Mouse (Mus musculus) urinary bladder, postnatal 25 days (tissue): ENCODE results near the gene Gadd45g.

ENCODE experiments used
- DNase-seq: peaks from one replicate; pipeline ENCODE4 v3.0.0; 2022; ENCODE audit warnings: low spot score

The Gadd45g gene

GRCm38 (mm10) chr13:51846301-51846867 lies at the start of gene Gadd45g:
TSS of gene Gadd45g (plus strand) at chr13:51846678.
- peak; percentile 92 for DNase-seq

GRCm38 (mm10) chr13:51797899-51798746 lies 48.4 kb upstream of the Gadd45g start:
- DNase-seq: no peak

GRCm38 (mm10) chr13:51799735-51800522 lies 46.5 kb upstream of the Gadd45g start:
- no peak for DNase-seq

- no peak for DNase-seq
These were observed 45.6 kb upstream of the Gadd45g start for GRCm38 (mm10) chr13:51800921-51801320.

- no peak for DNase-seq
These were observed 40.8 kb upstream of the Gadd45g start for GRCm38 (mm10) chr13:51805634-51806033.

- no peak for DNase-seq
These were observed 40.3 kb upstream of the Gadd45g start for GRCm38 (mm10) chr13:51806220-51806619.

- DNase-seq: no peak
These were observed 38.3 kb upstream of the Gadd45g start for GRCm38 (mm10) chr13:51808141-51808540.

- no peak for DNase-seq
These were observed 32.6 kb upstream of the Gadd45g start for GRCm38 (mm10) chr13:51813621-51814615.

GRCm38 (mm10) chr13:51814646-51815045 lies 31.8 kb upstream of the Gadd45g start:
- no peak for DNase-seq

GRCm38 (mm10) chr13:51815865-51816504 lies 30.5 kb upstream of the Gadd45g start:
- DNase-seq: no peak

GRCm38 (mm10) chr13:51816559-51817041 lies 29.9 kb upstream of the Gadd45g start:
- DNase-seq: no peak

GRCm38 (mm10) chr13:51818170-51818943 lies 28.1 kb upstream of the Gadd45g start:
- DNase-seq: no peak

GRCm38 (mm10) chr13:51818944-51819326 lies 27.5 kb upstream of the Gadd45g start:
- no peak for DNase-seq

GRCm38 (mm10) chr13:51819351-51819750 lies 27.1 kb upstream of the Gadd45g start:
- DNase-seq: no peak

GRCm38 (mm10) chr13:51821988-51822387 lies 24.5 kb upstream of the Gadd45g start:
- DNase-seq: no peak

GRCm38 (mm10) chr13:51823822-51824495 lies 22.5 kb upstream of the Gadd45g start:
- no peak for DNase-seq

GRCm38 (mm10) chr13:51830744-51831450 lies 15.6 kb upstream of the Gadd45g start:
- DNase-seq: no peak

- DNase-seq: no peak
These were observed 14.0 kb upstream of the Gadd45g start for GRCm38 (mm10) chr13:51832491-51832890.

GRCm38 (mm10) chr13:51833611-51834010 lies 12.9 kb upstream of the Gadd45g start:
- no peak for DNase-seq
